Mouse (Mus musculus): ENCODE results near the gene Atp8b3.

DNA sequence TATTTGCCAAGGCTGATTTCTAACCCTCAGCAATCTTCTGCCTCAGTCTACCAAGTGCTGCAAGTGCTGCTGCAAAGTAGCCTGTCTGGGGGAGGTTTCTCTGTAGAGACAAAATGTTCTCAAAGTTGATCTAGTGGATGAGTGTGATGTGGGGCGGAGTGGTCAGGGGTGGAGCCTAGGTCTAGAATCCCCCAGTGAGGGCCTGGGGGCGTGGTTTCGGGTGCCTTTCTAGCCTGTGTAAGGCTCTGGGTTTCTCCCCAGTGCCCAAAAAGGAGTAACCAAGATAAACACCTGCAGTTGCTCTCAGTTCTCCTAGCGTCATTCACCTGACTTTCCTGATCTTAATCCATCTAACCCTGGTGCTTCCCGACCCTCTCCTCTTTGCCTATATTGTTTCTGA is 57.9 kb downstream of the Atp8b3 start:
- no peak for TF ChIP-seq POLR2A (IDR thresholded peaks at IDR 0.05; ENCODE audit: control insufficient read depth, low read depth, low read length)
- no peak for TF ChIP-seq CTCF (IDR thresholded peaks at IDR 0.05; ENCODE audit: control insufficient read depth, insufficient read depth, insufficient replicate concordance, low read depth, low read length)

All from testis, adult 2 months (tissue).